Mouse (Mus musculus): ENCODE results near the gene Ascc2.

DNA sequence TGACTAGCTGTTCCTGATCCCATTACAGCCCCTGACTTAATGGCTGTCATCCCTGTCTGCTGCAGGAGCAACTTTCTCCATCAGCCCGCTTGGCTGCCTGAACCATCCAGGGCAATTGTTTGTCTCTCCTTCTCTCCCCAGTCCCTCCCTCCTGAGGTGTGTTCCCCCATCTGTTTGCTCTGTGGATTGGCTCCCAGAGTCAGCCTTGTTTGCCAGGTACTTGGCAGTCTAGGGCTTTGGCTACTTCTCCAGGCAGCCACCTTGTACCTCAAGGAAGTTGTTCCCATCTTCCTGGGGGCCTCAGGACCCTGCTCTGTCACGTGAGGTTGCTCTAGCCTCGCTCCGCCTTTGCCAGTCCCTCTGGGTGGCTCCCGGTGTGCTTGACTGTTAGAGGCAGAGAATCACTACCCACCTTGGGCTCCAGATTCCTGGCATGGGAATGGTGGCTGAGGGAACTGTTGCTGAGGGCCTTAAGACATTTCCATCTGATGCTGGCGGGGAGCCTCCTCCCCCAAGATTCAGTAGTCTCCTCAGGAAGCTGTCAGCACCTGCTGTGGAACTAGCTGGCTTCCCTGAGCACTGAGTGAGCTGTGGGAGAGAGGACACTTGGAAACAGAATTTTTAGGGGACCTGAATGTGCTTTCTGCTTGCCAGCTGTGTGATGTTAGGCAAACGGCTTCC, 83.5 kb downstream of the Ascc2 start:
- TF ChIP-seq MAFK (IDR thresholded peaks at IDR 0.05; ENCODE audit: insufficient read depth, low read depth, low read length), result no peak
- TF ChIP-seq ZC3H11A (IDR thresholded peaks at IDR 0.05; ENCODE audit: borderline replicate concordance, low read depth, low read length), result no peak
- no peak for TF ChIP-seq HCFC1 (IDR thresholded peaks at IDR 0.05; ENCODE audit: borderline replicate concordance, insufficient read depth, low read length)
- TF ChIP-seq ZNF384 (IDR thresholded peaks at IDR 0.05; ENCODE audit: low read depth, low read length), result no peak
